In genomic region chr11:50931451-50931866, GRCm38 (mm10) we compare ENCODE assay signal across 8 mouse cellular contexts. TPM values are rescaled to one million over a fixed set of nuclear protein-coding genes. Genes with fewer than 3 reads are reported as not detected.
A peak's percentile ranks its signal among the peaks of the same experiment; 100 is the strongest.
DNase-seq lines count a peak whose midpoint lies in the region; ATAC-seq and TF ChIP-seq lines count a peak whose summit lies in the region.

Gene Zfp354b (minus strand): TSS chr11:50931633.

- TF ChIP-seq CTCF in heart, postnatal 0 days (IDR thresholded peaks at IDR 0.05; ENCODE audit: low read depth) = no peak

- H3K36me3 ChIP-seq in forebrain, embryonic 13.5 days (ENCODE audit: poor library complexity, severe bottlenecking) = no peaks in the 10 kb centered on the region
- no peaks in the 10 kb centered on the region for H3K36me3 ChIP-seq in heart, postnatal 0 days (replicated peaks; ENCODE audit: control insufficient read depth, insufficient read depth, low read length)
- no peaks in the 10 kb centered on the region for H3K36me3 ChIP-seq in liver, embryonic 13.5 days
- H3K36me3 ChIP-seq in neural tube, embryonic 11.5 days (ENCODE audit: control insufficient read depth, insufficient read depth, low read length) = no peaks in the 10 kb centered on the region
- H3K36me3 ChIP-seq in stomach, embryonic 16.5 days (ENCODE audit: control insufficient read depth, insufficient read depth, low read length) = no peaks in the 10 kb centered on the region

- H3K9me3 ChIP-seq in forebrain, embryonic 13.5 days (replicated peaks) = no peaks in the 10 kb centered on the region
- H3K9me3 ChIP-seq in heart, postnatal 0 days (replicated peaks; ENCODE audit: control insufficient read depth, low read length) = no peaks in the 10 kb centered on the region
- H3K9me3 ChIP-seq in liver, embryonic 13.5 days (replicated peaks) = no peaks in the 10 kb centered on the region
- no peaks in the 10 kb centered on the region for H3K9me3 ChIP-seq in neural tube, embryonic 11.5 days (ENCODE audit: control insufficient read depth, low read length)
- H3K9me3 ChIP-seq in stomach, embryonic 16.5 days (replicated peaks; ENCODE audit: control insufficient read depth, low read length) = no peaks in the 10 kb centered on the region

- TF ChIP-seq EP300 in heart, postnatal 0 days (IDR thresholded peaks at IDR 0.05; ENCODE audit: low read depth) = no peak

- under 1% methylated on average over 18 of the region's 18 CpGs for WGBS in forebrain, embryonic 13.5 days
- under 1% methylated on average over 18 of the region's 18 CpGs for WGBS in heart, postnatal 0 days
- 1% methylated on average over 18 of the region's 18 CpGs for WGBS in liver, embryonic 13.5 days (ENCODE audit: insufficient replicate concordance)
- under 1% methylated on average over 18 of the region's 18 CpGs for WGBS in neural tube, embryonic 11.5 days
- under 1% methylated on average over 18 of the region's 18 CpGs for WGBS in stomach, embryonic 16.5 days

- peak within 1 kb of the TSS; percentile 83 for H3K4me2 ChIP-seq in forebrain, embryonic 13.5 days
- H3K4me2 ChIP-seq in heart, postnatal 0 days (ENCODE audit: low read depth, low read length) = peak within 1 kb of the TSS; percentile 94
- H3K4me2 ChIP-seq in liver, embryonic 13.5 days = peak within 1 kb of the TSS; percentile 87
- H3K4me2 ChIP-seq in neural tube, embryonic 11.5 days (ENCODE audit: low read depth) = peak within 1 kb of the TSS; percentile 91
- peak within 1 kb of the TSS; percentile 88 for H3K4me2 ChIP-seq in stomach, embryonic 16.5 days (ENCODE audit: low read depth, low read length)

- peak within 1 kb of the TSS; percentile 40; the same call in 1 of the 2 replicates for H3K27ac ChIP-seq in brown adipose tissue, adult 24 weeks (replicated peaks; ENCODE audit: low read depth, low read length)
- H3K27ac ChIP-seq in forebrain, embryonic 13.5 days = 0 out of 2 replicates have a peak within 1 kb of the TSS, but pooled peaks have one; percentile 14
- 0 out of 2 replicates have a peak within 1 kb of the TSS, but pooled peaks have one; percentile 41 for H3K27ac ChIP-seq in heart, postnatal 0 days (ENCODE audit: low read depth)
- no peak within 1 kb of the TSS for H3K27ac ChIP-seq in liver, embryonic 13.5 days
- 0 out of 2 replicates have a peak within 1 kb of the TSS, but pooled peaks have one; percentile 29 for H3K27ac ChIP-seq in neural tube, embryonic 11.5 days (ENCODE audit: low read depth, low read length)
- H3K27ac ChIP-seq in stomach, embryonic 16.5 days (ENCODE audit: low read length) = no peak within 1 kb of the TSS

- peak within 1 kb of the TSS; percentile 75 for H3K9ac ChIP-seq in forebrain, embryonic 13.5 days
- peak within 1 kb of the TSS; percentile 65 for H3K9ac ChIP-seq in heart, postnatal 0 days (replicated peaks; ENCODE audit: low read depth, low read length)
- H3K9ac ChIP-seq in liver, embryonic 13.5 days = peak within 1 kb of the TSS; percentile 64
- H3K9ac ChIP-seq in neural tube, embryonic 11.5 days (ENCODE audit: low read length) = peak within 1 kb of the TSS; percentile 61
- peak within 1 kb of the TSS; percentile 65 for H3K9ac ChIP-seq in stomach, embryonic 16.5 days (ENCODE audit: low read length)

- peak; percentile 97 for ATAC-seq in forebrain, embryonic 13.5 days
- peak; percentile 85 for ATAC-seq in heart, postnatal 0 days (ENCODE audit: insufficient read depth, low read depth)
- peak; percentile 87 for ATAC-seq in liver, embryonic 13.5 days (ENCODE audit: low read depth)
- peak; percentile 96 for ATAC-seq in neural tube, embryonic 11.5 days (ENCODE audit: insufficient read depth, low FRiP score, low TSS enrichment)
- peak; percentile 95 for ATAC-seq in stomach, embryonic 16.5 days (ENCODE audit: insufficient read depth, low FRiP score)

- H3K4me3 ChIP-seq in brown adipose tissue, adult 24 weeks (ENCODE audit: insufficient read depth, low read depth, low read length) = peak within 1 kb of the TSS; percentile 93
- H3K4me3 ChIP-seq in forebrain, embryonic 13.5 days = peak within 1 kb of the TSS; percentile 62
- peak within 1 kb of the TSS; percentile 58 for H3K4me3 ChIP-seq in heart, postnatal 0 days (ENCODE audit: low read depth, low read length)
- H3K4me3 ChIP-seq in liver, embryonic 13.5 days (replicated peaks) = peak within 1 kb of the TSS; percentile 63
- peak within 1 kb of the TSS; percentile 45 for H3K4me3 ChIP-seq in neural tube, embryonic 11.5 days (ENCODE audit: low read depth, low read length)
- peak within 1 kb of the TSS; percentile 54 for H3K4me3 ChIP-seq in stomach, embryonic 16.5 days (replicated peaks; ENCODE audit: low read length)

- no peaks in the 10 kb centered on the region; the same call in 1 of the 2 replicates for H3K4me1 ChIP-seq in brown adipose tissue, adult 24 weeks (ENCODE audit: control insufficient read depth, insufficient read depth, insufficient read length, low read length)
- peaks cover 12% of the 10 kb centered on the region for H3K4me1 ChIP-seq in forebrain, embryonic 13.5 days
- 0 out of 2 replicates have a peak, but pooled peaks cover 9% of the 10 kb centered on the region for H3K4me1 ChIP-seq in heart, postnatal 0 days (ENCODE audit: control insufficient read depth, insufficient read depth)
- peaks cover 13% of the 10 kb centered on the region for H3K4me1 ChIP-seq in liver, embryonic 13.5 days (replicated peaks)
- H3K4me1 ChIP-seq in neural tube, embryonic 11.5 days (ENCODE audit: control insufficient read depth, insufficient read depth, low read length) = peaks cover 2% of the 10 kb centered on the region; the same call in 1 of the 2 replicates
- H3K4me1 ChIP-seq in stomach, embryonic 16.5 days (ENCODE audit: control insufficient read depth, insufficient read depth, low read length) = peaks cover 4% of the 10 kb centered on the region; the same call in 1 of the 2 replicates

- H3K27me3 ChIP-seq in forebrain, embryonic 13.5 days = no peaks in the 10 kb centered on the region
- H3K27me3 ChIP-seq in heart, postnatal 0 days (ENCODE audit: control insufficient read depth, insufficient read depth, low read length) = no peaks in the 10 kb centered on the region
- peaks cover 25% of the 10 kb centered on the region for H3K27me3 ChIP-seq in liver, embryonic 13.5 days
- no peaks in the 10 kb centered on the region for H3K27me3 ChIP-seq in neural tube, embryonic 11.5 days (ENCODE audit: control insufficient read depth, insufficient read depth, low read length)
- H3K27me3 ChIP-seq in stomach, embryonic 16.5 days (ENCODE audit: control insufficient read depth, insufficient read depth, low read length) = no peaks in the 10 kb centered on the region

- DNase-seq in 3T3-L1 (ENCODE audit: low read depth, low spot score) = peak; percentile 62
- DNase-seq in heart, postnatal 0 days (ENCODE audit: low spot score) = peak; percentile 86
- peak; percentile 91 to 93 for DNase-seq in kidney, postnatal 36 days
- peak; percentile 66 for DNase-seq in liver, embryonic 13.5 days
- peak; percentile 91 for DNase-seq in neural tube, embryonic 11.5 days (ENCODE audit: low spot score)

RNA-seq across cellular contexts. Expression of gene Zfp354b, which starts in this region (rescaled TPM):
- 2.2 and 3.2 TPM in 2 replicates for polyA plus RNA-seq in brown adipose tissue, adult 24 weeks (2012; ENCODE audit: insufficient read depth, insufficient read length, missing spikeins)
- 2.2 and 2.3 TPM in 2 replicates for polyA plus RNA-seq in forebrain, embryonic 13.5 days (2015; fragmentation: Nextera tagmentation; extraction: Ambion mirVana)
- 0.73 TPM in 1 of 2 replicates, not detected in the other for total RNA-seq in heart, postnatal 0 days (2014; rRNA removed; ENCODE audit: low replicate concordance)
- polyA plus RNA-seq in heart, postnatal 0 days (2015; fragmentation: Nextera tagmentation; extraction: Ambion mirVana) = 0.85 TPM in 2 replicates
- 0.10 and 0.20 TPM in 2 replicates for polyA plus RNA-seq in liver, embryonic 13.5 days (2015; fragmentation: Nextera tagmentation; extraction: Ambion mirVana)
- 1.4 and 1.6 TPM in 2 replicates for polyA plus RNA-seq in neural tube, embryonic 11.5 days (2014; fragmentation: Nextera tagmentation; extraction: Ambion mirVana)
- 1.5 and 1.8 TPM in 2 replicates for polyA plus RNA-seq in stomach, embryonic 16.5 days (2015; fragmentation: Nextera tagmentation; extraction: Ambion mirVana)

Comparison
In these comparisons a context has a peak if more than half of its experiments do, and no peak if none do; other contexts are left out.
1. Peak in DNase-seq, ATAC-seq, H3K4me3 ChIP-seq, H3K27ac ChIP-seq, H3K9ac ChIP-seq and H3K4me2 ChIP-seq in heart, postnatal 0 days; RNA of the gene not detected or under 1 TPM.
2. Peak in DNase-seq, ATAC-seq, H3K4me3 ChIP-seq, H3K9ac ChIP-seq and H3K4me2 ChIP-seq in liver, embryonic 13.5 days; RNA of the gene not detected or under 1 TPM.
3. H3K27ac ChIP-seq: peak in brown adipose tissue, adult 24 weeks (single experiment), forebrain, embryonic 13.5 days (single experiment) and neural tube, embryonic 11.5 days (single experiment); none in liver, embryonic 13.5 days (single experiment) and stomach, embryonic 16.5 days (single experiment).
4. Peak in every context shown above with its lines, with median percentiles within 50 percentile points of each other: DNase-seq, H3K4me3 ChIP-seq, ATAC-seq, H3K4me2 ChIP-seq and H3K9ac ChIP-seq.